In the genomic region with DNA sequence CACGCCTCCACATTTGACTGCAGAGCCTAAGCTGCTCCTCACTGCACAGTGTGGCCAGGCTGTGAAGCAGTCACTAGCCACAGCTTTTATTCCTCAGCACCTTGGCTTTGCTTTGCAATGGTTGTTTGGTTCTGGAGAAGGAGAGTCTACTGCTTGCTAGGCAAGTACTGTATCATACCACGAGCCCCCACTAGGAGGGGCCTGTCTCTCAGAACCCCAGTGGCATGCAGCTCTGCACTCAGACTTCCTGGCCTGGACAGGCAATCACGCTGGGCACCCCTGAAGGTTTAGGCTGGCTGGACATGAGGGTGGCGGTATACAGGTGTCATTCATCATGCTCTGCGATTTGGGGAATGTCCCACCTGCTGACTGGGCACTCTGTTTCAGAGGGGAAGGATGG, we compare ENCODE assay signal across 11 mouse cellular contexts. TPM values are rescaled to one million over a fixed set of nuclear protein-coding genes. Genes with fewer than 3 reads are reported as not detected.
DNase-seq lines count a peak whose midpoint lies in the region; ATAC-seq and TF ChIP-seq lines count a peak whose summit lies in the region.
"Had no signal": no experiment of that assay in that cellular context is flagged by ENCODE, and none has a peak within 500 bp of the region (broad histone marks: within the 10 kb centered on the region; RNA-seq: fewer than 3 reads in every experiment).

No protein-coding gene starts in this region.

- no peak overlapping the region for H3K4me3 ChIP-seq in forebrain, postnatal 0 days (ENCODE audit: low read depth, low read length)
- no peak overlapping the region for H3K4me3 ChIP-seq in forebrain, embryonic 13.5 days
- no peak overlapping the region for H3K4me3 ChIP-seq in lung, adult 2 months (replicated peaks; ENCODE audit: extremely low read depth, low read depth, low read length)
- H3K4me3 ChIP-seq: midbrain, embryonic 10.5 days had no signal

- H3K27ac ChIP-seq in forebrain, postnatal 0 days (ENCODE audit: low read depth, low read length): no peak overlapping the region
- H3K27ac ChIP-seq in forebrain, embryonic 13.5 days: no peak overlapping the region
- H3K27ac ChIP-seq: midbrain, embryonic 10.5 days had no signal

- H3K4me1 ChIP-seq in forebrain, postnatal 0 days (ENCODE audit: insufficient read depth): no peaks in the 10 kb centered on the region
- H3K4me1 ChIP-seq in forebrain, embryonic 13.5 days: no peaks in the 10 kb centered on the region
- H3K4me1 ChIP-seq in lung, adult 2 months (ENCODE audit: control insufficient read depth, insufficient read depth, low read length): no peaks in the 10 kb centered on the region
- H3K4me1 ChIP-seq: midbrain, embryonic 10.5 days had no signal

- peak; percentile 46 for TF ChIP-seq CTCF in forebrain, postnatal 0 days (IDR thresholded peaks at IDR 0.05; ENCODE audit: low read depth)
- TF ChIP-seq CTCF in lung, adult 2 months (IDR thresholded peaks at IDR 0.05; ENCODE audit: insufficient read depth, low read length): peak; percentile 12; the same call in 1 of the 2 replicates

- H3K9me3 ChIP-seq in forebrain, postnatal 0 days (ENCODE audit: low read length): no peaks in the 10 kb centered on the region
- H3K9me3 ChIP-seq in forebrain, embryonic 13.5 days (replicated peaks): no peaks in the 10 kb centered on the region
- H3K9me3 ChIP-seq: midbrain, embryonic 10.5 days had no signal

- H3K27me3 ChIP-seq in forebrain, postnatal 0 days (ENCODE audit: insufficient read depth, low read length): no peaks in the 10 kb centered on the region
- no peaks in the 10 kb centered on the region; the same call in 1 of the 2 replicates for H3K27me3 ChIP-seq in forebrain, embryonic 13.5 days

- no peak for TF ChIP-seq POLR2A in lung, adult 2 months (IDR thresholded peaks at IDR 0.05; ENCODE audit: borderline replicate concordance, extremely low read depth, low read depth, low read length)

- DNase-seq in forebrain, postnatal 0 days: no peak
- DNase-seq in lung, adult 2 months: no peak
- DNase-seq in lung, postnatal 14 days: no peak
- DNase-seq in embryo, embryonic 10 days (ENCODE audit: low spot score): peak; percentile 23
- DNase-seq in layer of hippocampus, adult 18-20 months (ENCODE audit: low spot score in 2 of 2): no peak
- DNase-seq in layer of hippocampus, adult 8-10 months (ENCODE audit: low spot score in 2 of 2): no peak
- DNase-seq: adrenal gland, adult 8-10 months; cerebellum, postnatal 14 days had no signal

- no peak overlapping the region for H3K4me2 ChIP-seq in forebrain, postnatal 0 days (ENCODE audit: low read depth)
- H3K4me2 ChIP-seq in forebrain, embryonic 13.5 days: no peak overlapping the region

- 35% methylated on average over 5 of the region's 5 CpGs for WGBS in forebrain, postnatal 0 days
- 39% methylated on average over 5 of the region's 5 CpGs for WGBS in forebrain, embryonic 13.5 days
- WGBS in lung, adult 2 months: 41% methylated on average over 5 of the region's 5 CpGs

- no peak overlapping the region for H3K9ac ChIP-seq in forebrain, postnatal 0 days
- H3K9ac ChIP-seq in forebrain, embryonic 13.5 days: no peak overlapping the region

- no peak for ATAC-seq in forebrain, postnatal 0 days
- no peak for ATAC-seq in forebrain, embryonic 13.5 days
- peak; percentile 54 for ATAC-seq in megakaryocyte-erythroid progenitor cell, adult 5-6 weeks (replicated peaks; ENCODE audit: low FRiP score, low TSS enrichment, poor library complexity, severe bottlenecking)

- no peaks in the 10 kb centered on the region for H3K36me3 ChIP-seq in forebrain, postnatal 0 days (ENCODE audit: insufficient read depth)
- no peaks in the 10 kb centered on the region for H3K36me3 ChIP-seq in forebrain, embryonic 13.5 days (ENCODE audit: poor library complexity, severe bottlenecking)
- H3K36me3 ChIP-seq: midbrain, embryonic 10.5 days had no signal

RNA-seq across cellular contexts. Expression of gene Hck, which starts 26.0 kb away (rescaled TPM):
- total RNA-seq in forebrain, postnatal 0 days (2014; rRNA removed): 3.1 and 5.7 TPM in 2 replicates
- 2.6 and 3.5 TPM in 2 replicates for polyA plus RNA-seq in forebrain, postnatal 0 days (2015; fragmentation: Nextera tagmentation; extraction: Ambion mirVana)
- polyA plus RNA-seq in forebrain, embryonic 13.5 days (2015; fragmentation: Nextera tagmentation; extraction: Ambion mirVana): 0.91 and 1.1 TPM in 2 replicates
- 45.0 and 52.8 TPM in 2 replicates for polyA plus RNA-seq in lung, adult 2 months (2012; rRNA removed)
- total RNA-seq in megakaryocyte-erythroid progenitor cell, adult 5-6 weeks (2014; fragmentation: Nextera tagmentation): 2.2 TPM in 1 of 2 replicates, not detected in the other
- total RNA-seq in megakaryocyte-erythroid progenitor cell, adult 5-6 weeks (2017): 0.23 and 3.3 TPM in 2 replicates
- total RNA-seq in layer of hippocampus, adult 18-20 months (2021): 1 to 10 TPM; 1.5 to 2.0 TPM
- total RNA-seq in layer of hippocampus, adult 8-10 months (2022): 1 to 10 TPM; 1.6 to 5.9 (median 3.6) TPM

RNA-seq across cellular contexts. Expression of gene Tm9sf4, which starts 26.9 kb away (rescaled TPM):
- total RNA-seq in forebrain, postnatal 0 days (2014; rRNA removed): 42.8 and 60.4 TPM in 2 replicates
- polyA plus RNA-seq in forebrain, postnatal 0 days (2015; fragmentation: Nextera tagmentation; extraction: Ambion mirVana): 52.5 and 69.3 TPM in 2 replicates
- 59.4 and 65.7 TPM in 2 replicates for polyA plus RNA-seq in forebrain, embryonic 13.5 days (2015; fragmentation: Nextera tagmentation; extraction: Ambion mirVana)
- 32.7 and 45.8 TPM in 2 replicates for polyA plus RNA-seq in lung, adult 2 months (2012; rRNA removed)
- 53.7 and 58.7 TPM in 2 replicates for total RNA-seq in megakaryocyte-erythroid progenitor cell, adult 5-6 weeks (2014; fragmentation: Nextera tagmentation)
- total RNA-seq in megakaryocyte-erythroid progenitor cell, adult 5-6 weeks (2017): 49.5 and 97.3 TPM in 2 replicates
- total RNA-seq in layer of hippocampus, adult 18-20 months (2021): 10 to 100 TPM; 83.4 to 93.9 TPM
- 100 to 1,000 TPM in 3 of 4 experiments, 10 to 100 TPM in 1; 93.5 to 116 (median 103) TPM for total RNA-seq in layer of hippocampus, adult 8-10 months (2022)
